Mouse (Mus musculus): ENCODE results near the gene Mycbpap.

The Mycbpap gene

DNA sequence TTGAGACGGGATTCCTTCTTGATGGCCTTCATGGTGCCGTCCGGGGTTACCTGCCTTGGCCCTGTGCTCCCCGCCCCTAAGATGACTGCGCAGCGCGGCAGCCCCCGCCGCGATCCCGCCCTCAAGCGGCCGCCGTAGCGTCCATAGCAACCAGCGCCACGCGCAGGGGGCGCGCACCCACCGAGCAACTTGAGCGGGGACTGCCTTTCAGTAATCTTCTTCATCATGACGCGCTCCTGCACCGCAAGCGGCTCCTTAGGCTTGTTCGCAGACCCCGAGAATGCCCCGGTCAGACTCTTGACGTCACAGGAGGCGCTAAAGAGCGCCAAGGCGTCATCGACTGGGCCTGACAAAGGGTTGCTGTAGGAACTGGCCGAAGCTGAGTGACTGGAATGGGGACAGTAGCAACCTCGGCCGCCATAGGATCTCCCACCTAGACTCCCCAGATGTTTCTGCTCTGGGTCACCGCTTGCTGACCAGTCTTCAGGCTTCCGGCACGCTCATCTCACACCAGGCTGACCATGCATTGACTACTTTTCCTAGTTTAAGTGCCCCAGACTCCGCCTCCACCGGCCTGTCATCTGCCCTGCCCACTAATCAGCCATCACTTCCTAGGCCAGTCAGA is at the start of gene Mycbpap:
Mycbpap (minus strand) TSS at position 524 of the 625 bp plus-strand sequence.
- DNase-seq (ENCODE audit: low read depth, low spot score) = no peak

DNA sequence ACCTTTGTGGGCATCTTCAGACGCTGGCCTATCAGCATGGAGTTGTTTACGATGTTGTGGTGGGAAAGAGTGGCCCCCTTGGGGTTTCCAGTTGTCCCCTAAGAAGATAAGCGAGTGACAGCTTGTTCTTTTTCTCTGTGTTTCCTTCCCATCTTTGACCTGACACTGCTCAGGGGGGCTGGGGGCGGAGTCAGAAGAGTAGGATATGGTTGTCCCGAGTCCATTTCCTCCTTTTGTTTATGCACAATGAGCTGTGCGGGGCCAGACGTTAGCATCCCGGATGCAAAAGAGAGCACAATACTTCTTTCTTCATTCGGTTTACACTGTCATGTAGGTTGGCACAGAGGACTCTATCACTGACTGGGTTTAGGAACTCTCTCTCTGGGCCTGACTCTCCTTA is 49.1 kb upstream of the Mycbpap start:
- DNase-seq (ENCODE audit: low read depth, low spot score) = no peak

GRCm38 (mm10) chr11:94567326-94567725 is 45.8 kb upstream of the Mycbpap start:
- no peak for DNase-seq (ENCODE audit: low read depth, low spot score)

DNA sequence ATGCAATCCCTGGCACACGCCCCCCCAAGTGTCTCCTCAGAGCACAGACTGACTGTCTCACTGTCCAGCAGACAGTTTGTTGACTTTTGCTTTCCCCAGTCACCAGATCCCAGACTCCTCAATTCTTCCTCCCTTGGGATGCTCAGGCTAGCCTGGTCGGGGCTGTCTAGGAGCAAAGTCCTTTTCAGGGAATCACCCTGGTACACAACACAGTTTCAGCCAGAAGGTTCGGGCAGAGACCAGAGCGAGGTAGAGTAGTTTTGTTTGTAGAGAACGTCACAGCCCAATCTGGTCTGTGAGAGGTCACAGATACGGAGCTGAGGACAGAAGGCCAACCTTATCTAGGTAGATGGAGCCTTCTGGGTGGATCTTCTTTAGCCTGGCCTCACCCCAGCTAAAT is 45.0 kb upstream of the Mycbpap start:
- DNase-seq (ENCODE audit: low read depth, low spot score) = no peak

GRCm38 (mm10) chr11:94565151-94565479 is 43.6 kb upstream of the Mycbpap start:
- DNase-seq (ENCODE audit: low read depth, low spot score) = no peak

DNA sequence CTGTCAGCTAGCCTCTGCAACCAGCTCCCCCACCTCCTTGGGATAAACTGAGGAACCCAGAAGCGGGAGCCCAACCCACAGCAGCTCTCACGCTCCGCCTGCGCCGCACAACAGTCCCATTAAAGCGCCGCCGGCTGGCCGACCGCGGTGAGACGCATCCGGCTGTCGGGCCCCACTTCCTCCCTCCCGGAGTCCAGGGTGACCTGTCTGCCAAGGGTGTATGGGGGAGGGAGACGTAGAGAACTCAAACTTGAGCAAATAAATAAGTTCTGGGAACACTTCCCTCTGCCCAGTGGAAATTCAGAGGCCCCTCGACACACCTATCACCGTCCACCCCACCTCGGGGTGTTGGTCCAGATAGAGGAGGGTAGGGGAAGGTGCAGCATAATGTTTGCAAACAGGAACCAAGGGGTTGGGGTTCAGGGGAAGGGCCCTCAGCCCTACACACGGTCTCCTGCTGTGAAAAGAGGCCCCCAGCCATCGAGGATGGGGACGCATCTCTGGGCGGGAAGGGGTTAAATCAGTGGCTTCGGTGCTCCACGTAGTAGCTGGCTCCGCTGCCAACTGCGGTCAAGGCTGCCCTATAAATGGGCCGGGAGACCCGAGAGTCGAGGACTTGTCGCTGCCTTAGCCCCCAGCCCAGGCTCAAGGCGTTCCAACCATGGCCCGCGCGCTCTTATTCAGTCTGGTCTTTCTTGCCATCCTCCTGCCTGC is 43.1 kb upstream of the Mycbpap start, which contains the start of gene Chad:
Chad (plus strand) TSS at position 611 of the 714 bp plus-strand sequence.
- no peak for DNase-seq (ENCODE audit: low read depth, low spot score)

GRCm38 (mm10) chr11:94563821-94564220 is 42.3 kb upstream of the Mycbpap start:
- no peak for DNase-seq (ENCODE audit: low read depth, low spot score)

DNA sequence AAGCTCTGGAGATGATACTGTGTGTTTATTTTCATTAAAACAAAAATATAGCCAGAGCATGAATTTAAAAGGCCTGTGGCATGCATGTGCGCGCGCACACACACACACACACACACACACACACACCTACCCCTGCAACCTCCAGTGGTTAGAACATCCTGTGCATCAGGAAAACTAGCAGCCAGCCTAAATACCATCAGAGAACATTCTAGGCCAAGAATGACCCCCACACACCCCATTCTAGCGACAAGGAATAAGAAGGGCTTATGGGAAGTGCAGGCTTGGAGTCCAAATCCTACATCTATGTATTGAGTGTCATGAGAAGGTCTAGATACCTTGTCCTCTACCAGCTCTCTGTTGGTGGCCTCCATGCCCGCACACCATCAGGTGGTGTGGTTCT is 41.8 kb upstream of the Mycbpap start:
- no peak for DNase-seq (ENCODE audit: low read depth, low spot score)

GRCm38 (mm10) chr11:94558226-94558625 is 36.7 kb upstream of the Mycbpap start:
- DNase-seq (ENCODE audit: low read depth, low spot score) = no peak

GRCm38 (mm10) chr11:94550442-94550744 is 28.9 kb upstream of the Mycbpap start:
- DNase-seq (ENCODE audit: low read depth, low spot score) = peak; percentile 77

DNA sequence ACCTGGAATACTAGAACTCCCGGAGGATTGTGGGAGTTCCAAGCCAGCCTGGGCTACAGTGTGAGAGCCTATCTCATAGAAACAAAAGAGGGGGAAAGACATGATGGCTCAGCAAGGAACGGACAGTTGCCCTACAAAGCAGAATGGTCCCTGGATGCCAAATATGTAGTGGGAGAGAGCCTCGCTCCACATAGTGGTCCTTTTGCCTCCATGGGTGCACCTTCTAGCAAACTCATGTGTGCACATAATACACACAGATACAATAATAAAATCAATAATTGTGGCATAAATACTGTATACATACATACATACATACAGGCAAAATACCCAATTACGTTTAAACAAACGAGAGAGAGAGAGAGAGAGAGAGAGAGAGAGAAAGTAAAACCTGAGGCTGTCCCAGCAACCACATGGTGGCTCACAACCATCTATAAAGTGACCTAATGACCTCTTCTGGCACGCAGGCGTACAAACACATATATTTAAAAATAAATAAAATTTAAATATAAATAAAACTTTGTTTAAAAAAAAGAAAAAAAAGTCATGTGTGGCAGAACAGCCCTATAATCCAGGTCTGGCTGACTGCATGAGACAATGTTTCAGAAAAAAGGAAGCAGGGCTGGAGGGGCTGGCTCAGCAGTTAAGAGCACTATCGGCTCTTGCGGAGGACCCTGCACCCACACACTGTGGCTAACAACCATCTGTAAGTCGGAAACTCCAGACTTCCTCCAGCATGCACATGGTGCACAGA is 28.3 kb upstream of the Mycbpap start:
- peak; percentile 38 for DNase-seq (ENCODE audit: low read depth, low spot score)

DNA sequence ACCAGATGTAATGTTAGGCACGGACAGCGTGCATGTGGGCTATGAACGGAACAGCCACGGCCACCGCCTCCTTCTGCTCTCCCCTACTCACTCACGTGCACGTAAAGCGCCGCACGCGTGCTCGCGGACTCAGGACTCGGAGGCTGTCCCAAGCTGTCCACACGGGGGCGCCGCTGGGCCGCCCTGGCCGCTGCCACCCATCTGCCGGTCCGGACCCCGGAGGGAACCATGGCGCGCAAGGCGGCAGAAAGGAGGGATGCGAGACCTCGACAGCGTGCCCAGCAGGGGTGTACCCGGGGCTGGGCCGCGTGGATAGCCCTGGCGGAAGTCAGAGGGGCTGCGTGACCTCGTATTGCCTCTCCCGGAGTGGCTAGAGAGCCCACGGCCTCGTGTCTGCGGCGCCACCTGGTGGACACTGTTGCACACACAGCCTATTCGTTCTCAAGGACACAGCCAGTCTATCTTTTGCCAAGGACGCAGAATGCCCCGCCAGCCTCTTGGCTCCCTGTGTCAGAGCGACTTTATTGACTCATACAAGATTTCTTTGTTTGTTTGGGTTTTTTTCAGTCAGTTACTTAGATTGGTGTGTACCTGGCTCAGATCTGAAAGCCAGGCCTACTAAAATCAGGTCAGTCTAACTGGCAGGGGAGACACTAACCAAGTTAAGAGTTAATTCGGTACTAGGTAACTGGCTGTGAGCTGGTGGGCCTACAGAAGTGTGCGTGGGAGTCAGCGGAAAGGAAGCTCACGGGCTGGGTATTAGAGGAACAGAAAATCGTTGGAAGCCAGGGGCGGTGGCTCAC is 27.5 kb upstream of the Mycbpap start, which contains the start of gene Rsad1:
Rsad1 (minus strand) TSS at position 368 of the 803 bp plus-strand sequence.
- DNase-seq (ENCODE audit: low read depth, low spot score) = peak; percentile 97

- DNase-seq (ENCODE audit: low read depth, low spot score) = peak; percentile 56
Observed at GRCm38 (mm10) chr11:94548041-94548784, 26.7 kb upstream of the Mycbpap start.

- no peak for DNase-seq (ENCODE audit: low read depth, low spot score)
Observed at GRCm38 (mm10) chr11:94547271-94547670, 25.7 kb upstream of the Mycbpap start.

DNA sequence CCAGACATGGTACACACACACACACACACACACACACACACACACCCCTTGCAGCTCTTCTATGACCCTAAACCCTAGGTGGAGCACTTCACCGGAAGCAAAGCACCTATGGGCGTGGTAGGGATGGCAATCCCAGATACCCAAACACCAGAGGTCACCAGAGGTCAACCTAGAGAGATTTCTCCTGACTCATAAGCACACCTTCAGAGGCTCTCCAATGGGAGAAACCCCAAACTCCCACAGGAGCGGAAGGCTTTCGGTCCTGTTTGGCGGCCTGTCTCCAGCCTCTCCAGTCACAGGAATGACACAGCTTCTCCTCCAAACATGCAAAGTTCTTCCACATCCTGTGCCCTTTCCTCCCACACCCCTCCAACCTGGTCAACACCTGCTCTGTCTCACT is 24.8 kb upstream of the Mycbpap start:
- DNase-seq (ENCODE audit: low read depth, low spot score) = no peak

- DNase-seq (ENCODE audit: low read depth, low spot score) = no peak
Observed at GRCm38 (mm10) chr11:94544422-94544821, 22.9 kb upstream of the Mycbpap start.

DNA sequence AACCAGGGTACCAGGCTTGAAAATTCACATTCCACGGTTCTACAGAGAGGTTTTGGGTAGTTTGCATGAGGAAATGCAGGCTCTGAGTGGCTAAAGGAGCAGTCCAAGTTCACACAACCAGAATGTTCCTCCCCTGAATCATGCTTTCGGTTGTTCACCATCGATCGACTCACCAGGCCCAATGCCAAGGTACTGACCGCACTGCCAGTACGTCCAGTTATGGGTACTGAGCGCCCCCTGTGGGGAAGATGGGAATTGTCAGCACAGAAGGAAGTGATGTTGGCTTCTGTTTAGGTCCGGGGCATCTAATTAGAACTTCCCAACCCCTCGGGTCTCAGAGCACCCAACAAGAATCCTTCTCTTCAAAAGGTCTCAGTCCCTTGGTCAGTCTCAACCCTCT is 22.4 kb upstream of the Mycbpap start:
- peak; percentile 100 for DNase-seq (ENCODE audit: low read depth, low spot score)

DNA sequence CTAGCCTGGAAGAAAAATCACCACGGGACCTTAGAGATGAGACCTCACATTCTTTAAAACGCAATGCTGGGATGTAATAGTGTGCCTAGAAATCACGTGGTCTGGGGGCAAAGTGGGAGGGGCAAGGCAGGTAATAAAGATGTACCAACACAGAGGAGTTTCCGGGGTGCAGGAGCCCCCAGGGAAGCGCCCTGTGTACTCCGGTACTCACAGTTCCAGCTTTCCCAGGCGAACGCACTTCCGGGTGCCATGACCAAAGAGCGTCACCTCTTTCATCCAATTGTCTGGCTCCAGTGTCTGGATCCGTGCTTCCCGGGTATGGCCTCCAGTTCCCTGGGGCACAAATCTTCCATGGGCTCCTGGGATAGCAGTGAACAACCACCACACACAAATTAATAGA is 21.8 kb upstream of the Mycbpap start:
- no peak for DNase-seq (ENCODE audit: low read depth, low spot score)

- DNase-seq (ENCODE audit: low read depth, low spot score) = no peak
Observed at GRCm38 (mm10) chr11:94542400-94542799, 20.9 kb upstream of the Mycbpap start.

DNA sequence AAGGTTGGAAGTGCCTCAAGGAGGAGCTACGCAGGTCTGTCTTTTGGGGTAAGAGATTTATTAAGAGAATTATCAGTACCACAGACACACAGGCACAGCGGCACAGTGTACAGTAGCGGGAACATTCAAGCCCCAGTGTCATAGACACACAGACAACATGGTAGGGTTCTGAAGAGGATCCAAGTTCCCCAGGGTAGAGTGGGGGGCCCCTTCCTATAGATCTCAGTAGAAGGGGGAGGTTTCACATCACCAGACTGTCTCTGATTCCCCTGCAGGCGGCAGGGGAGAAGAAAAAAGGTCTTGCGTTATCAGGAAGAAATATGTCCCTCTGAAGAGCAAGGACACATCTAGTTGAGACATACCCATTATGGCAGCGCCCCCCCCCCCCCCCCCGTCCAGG is 18.2 kb upstream of the Mycbpap start:
- no peak for DNase-seq (ENCODE audit: low read depth, low spot score)

DNA sequence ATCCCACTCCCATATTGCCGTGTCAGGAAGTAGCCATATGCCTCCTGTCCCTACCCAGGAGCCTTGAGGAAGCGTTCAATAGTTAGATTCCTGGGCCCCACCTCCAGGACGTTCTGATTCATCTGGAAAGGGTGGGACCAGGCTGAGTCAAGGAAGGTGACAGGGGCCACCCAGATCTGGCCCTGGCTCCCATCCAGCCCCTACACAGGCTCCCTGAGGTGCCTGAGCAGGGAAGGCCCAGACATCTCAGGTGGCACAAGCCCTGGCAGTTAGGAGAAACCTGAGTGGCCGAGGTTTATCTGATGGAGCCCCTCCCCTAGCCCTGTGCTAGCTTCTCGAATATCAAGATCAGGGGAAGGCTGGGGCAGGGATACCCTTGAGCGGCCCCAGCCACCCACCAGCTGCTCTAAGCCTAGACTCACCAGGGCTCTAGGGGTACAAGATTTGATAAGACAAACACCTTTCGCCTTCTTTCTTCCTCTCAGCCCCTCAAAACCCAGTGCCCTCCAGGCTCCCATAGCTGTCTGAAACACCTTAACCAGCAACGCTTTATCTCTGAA is 17.3 kb upstream of the Mycbpap start:
- DNase-seq (ENCODE audit: low read depth, low spot score) = no peak

All from 3T3-L1 (cell line).